Mouse (Mus musculus) kidney, embryonic 14.5 days (tissue): ENCODE measurements at regions not wholly inside any gene's neighbourhood (a gene's known extent, or its start where the extent isn't known, plus 50 kb on each side); places are given as distances from the start of the nearest gene placed in this dataset.

Experiments used
- ATAC-seq: fragments of 200-750 bp; cut with Nextera tagmentation; 2 replicates; pipeline ENCODE4 v1.8.0; 2017; ENCODE audit warnings: moderate number of reproducible peaks, mild to moderate bottlenecking, moderate TSS enrichment, moderate library complexity; ENCODE audit not compliant: low FRiP score, low TSS enrichment
- H3K27ac ChIP-seq: fragments of 300-500 bp; sonication (generic); 2 replicates; pipeline ENCODE4 v1.5.1; 2014; ENCODE audit warnings: low read depth, mild to moderate bottlenecking, low read length, moderate library complexity, mixed read lengths
- H3K27me3 ChIP-seq: fragments of 300-500 bp; sonication (generic); 2 replicates; pipeline ENCODE4 v1.6.1; 2014; ENCODE audit warnings: mild to moderate bottlenecking, low read length; ENCODE audit not compliant: control insufficient read depth, insufficient read depth
- H3K36me3 ChIP-seq: fragments of 300-500 bp; sonication (generic); 2 replicates; pipeline ENCODE4 v1.6.1; 2014; ENCODE audit warnings: low read length, mixed read lengths; ENCODE audit not compliant: control insufficient read depth, insufficient read depth
- H3K4me1 ChIP-seq: fragments of 300-500 bp; sonication (generic); 2 replicates; pipeline ENCODE4 v1.6.1; 2014; ENCODE audit warnings: low read length, mixed read lengths; ENCODE audit not compliant: control insufficient read depth, insufficient read depth
- H3K4me2 ChIP-seq: fragments of 300-500 bp; sonication (generic); replicated peaks from 2 replicates; pipeline ENCODE4 v1.6.1; 2014; ENCODE audit warnings: low read depth, mild to moderate bottlenecking, low read length
- H3K4me3 ChIP-seq: fragments of 300-500 bp; sonication (generic); 2 replicates; pipeline ENCODE4 v1.5.1; 2014; ENCODE audit warnings: mild to moderate bottlenecking, low read length
- H3K9ac ChIP-seq: fragments of 300-500 bp; sonication (generic); 2 replicates; pipeline ENCODE4 v1.6.1; 2014; ENCODE audit warnings: low read depth, mild to moderate bottlenecking, low read length, moderate library complexity
- H3K9me3 ChIP-seq: fragments of 300-500 bp; sonication (generic); 2 replicates; pipeline ENCODE4 v1.6.1; 2016; ENCODE audit warnings: low read length; ENCODE audit not compliant: control insufficient read depth
- WGBS: fragments of 180-500 bp; shearing (Covaris S2); extraction: QIAGEN DNeasy Blood & Tissue Kit; methylation state at CpG from one replicate; pipeline ENCODE4 v1.1.7; 2014; 5-methylcytosine and 5-hydroxymethylcytosine counted together

GRCm38 (mm10) chr8:23531551-23532142, 1120.5 kb downstream of the Mrps31 start:
- no peak overlapping the region for H3K4me2 ChIP-seq
- H3K36me3 ChIP-seq = no peaks in the 10 kb centered on the region
- no peaks in the 10 kb centered on the region for H3K9me3 ChIP-seq
- 50% methylated on average over 10 of the region's 10 CpGs for WGBS
- H3K4me3 ChIP-seq = no peak overlapping the region
- no peak overlapping the region for H3K27ac ChIP-seq
- no peak overlapping the region for H3K9ac ChIP-seq
- ATAC-seq = no peak
- no peaks in the 10 kb centered on the region for H3K27me3 ChIP-seq
- H3K4me1 ChIP-seq = no peaks in the 10 kb centered on the region

GRCm38 (mm10) chr8:23537681-23538359, 1126.7 kb downstream of the Mrps31 start:
- Histone ChIP-seq H3K4me3 (no peak overlapping the region), H3K4me1 (no peaks in the 10 kb centered on the region), H3K9ac (no peak overlapping the region), H3K4me2 (no peak overlapping the region), H3K27ac (no peak overlapping the region), H3K27me3 (no peaks in the 10 kb centered on the region), H3K36me3 (no peaks in the 10 kb centered on the region), H3K9me3 (no peaks in the 10 kb centered on the region)
- no peak for ATAC-seq
- 77% methylated on average over 7 of the region's 7 CpGs for WGBS

- Histone ChIP-seq H3K9ac (no peak overlapping the region), H3K4me1 (no peaks in the 10 kb centered on the region), H3K36me3 (no peaks in the 10 kb centered on the region), H3K9me3 (no peaks in the 10 kb centered on the region), H3K27ac (no peak overlapping the region), H3K27me3 (no peaks in the 10 kb centered on the region), H3K4me2 (no peak overlapping the region), H3K4me3 (no peak overlapping the region)
- no peak for ATAC-seq
- WGBS = 85% methylated on average over 11 of the region's 12 CpGs
These were observed 1142.7 kb downstream of the Mrps31 start for GRCm38 (mm10) chr8:23553565-23554473.

- H3K4me2 ChIP-seq = no peak overlapping the region
- no peak overlapping the region for H3K4me3 ChIP-seq
- H3K4me1 ChIP-seq = no peaks in the 10 kb centered on the region
- 81% methylated on average over 5 of the region's 5 CpGs for WGBS
- no peaks in the 10 kb centered on the region; the same call in 1 of the 2 replicates for H3K27me3 ChIP-seq
- H3K9me3 ChIP-seq = no peaks in the 10 kb centered on the region
- H3K36me3 ChIP-seq = no peaks in the 10 kb centered on the region
- ATAC-seq = no peak
- H3K27ac ChIP-seq = no peak overlapping the region
- no peak overlapping the region for H3K9ac ChIP-seq
These were observed 1149.7 kb downstream of the Mrps31 start for GRCm38 (mm10) chr8:23560836-23561235.

GRCm38 (mm10) chr8:23561683-23562385, 1150.7 kb downstream of the Mrps31 start:
- H3K4me1 ChIP-seq = no peaks in the 10 kb centered on the region
- H3K27me3 ChIP-seq = no peaks in the 10 kb centered on the region; the same call in 1 of the 2 replicates
- H3K36me3 ChIP-seq = no peaks in the 10 kb centered on the region
- H3K4me3 ChIP-seq = no peak overlapping the region
- no peaks in the 10 kb centered on the region for H3K9me3 ChIP-seq
- 39% methylated on average over 8 of the region's 8 CpGs for WGBS
- no peak for ATAC-seq
- H3K9ac ChIP-seq = no peak overlapping the region
- H3K27ac ChIP-seq = no peak overlapping the region
- no peak overlapping the region for H3K4me2 ChIP-seq

- Histone ChIP-seq H3K9ac (no peak overlapping the region), H3K4me3 (no peak overlapping the region), H3K4me2 (no peak overlapping the region), H3K27ac (no peak overlapping the region), H3K27me3 (no peaks in the 10 kb centered on the region; the same call in 1 of the 2 replicates), H3K36me3 (no peaks in the 10 kb centered on the region), H3K9me3 (no peaks in the 10 kb centered on the region), H3K4me1 (no peaks in the 10 kb centered on the region)
- 38% methylated on average over 9 of the region's 9 CpGs for WGBS
- ATAC-seq = no peak
These were observed 1151.3 kb downstream of the Mrps31 start for GRCm38 (mm10) chr8:23562504-23562903.

GRCm38 (mm10) chr8:23563065-23564020, 1152.2 kb downstream of the Mrps31 start:
- H3K4me2 ChIP-seq = peak overlapping the region; percentile 31
- H3K27ac ChIP-seq = no peak overlapping the region
- H3K27me3 ChIP-seq = no peaks in the 10 kb centered on the region; the same call in 1 of the 2 replicates
- no peaks in the 10 kb centered on the region for H3K4me1 ChIP-seq
- WGBS = 4% methylated on average over 17 of the region's 18 CpGs
- peak overlapping the region; percentile 13; the same call in 1 of the 2 replicates for H3K4me3 ChIP-seq
- no peaks in the 10 kb centered on the region for H3K9me3 ChIP-seq
- no peak overlapping the region for H3K9ac ChIP-seq
- no peaks in the 10 kb centered on the region for H3K36me3 ChIP-seq
- no peak for ATAC-seq

GRCm38 (mm10) chr8:23567906-23568305, 1156.7 kb downstream of the Mrps31 start:
- no peaks in the 10 kb centered on the region for H3K9me3 ChIP-seq
- ATAC-seq = no peak
- no peaks in the 10 kb centered on the region for H3K36me3 ChIP-seq
- WGBS = 86% methylated on average over 3 of the region's 3 CpGs
- H3K4me1 ChIP-seq = no peaks in the 10 kb centered on the region
- H3K9ac ChIP-seq = no peak overlapping the region
- H3K4me3 ChIP-seq = no peak overlapping the region
- H3K27me3 ChIP-seq = no peaks in the 10 kb centered on the region
- no peak overlapping the region for H3K4me2 ChIP-seq
- H3K27ac ChIP-seq = no peak overlapping the region
